Mouse (Mus musculus) MEL (cell line): ENCODE measurements around the gene Trpm8.

Source experiments
- CTCF ChIP-seq, 3 experiments: IDR thresholded peaks in 2 of 3; conservative IDR thresholded peaks in 1 of 3; 2 replicates each; pipeline ENCODE4 v1.5.1; 2011 to 2012; ENCODE audit warnings: low read length in 3 of 3, low read depth in 2 of 3, mild to moderate bottlenecking in 2 of 3, improper control_type of control experiment in 1 of 3, inconsistent platforms in 1 of 3, mixed read lengths in 1 of 3, moderate library complexity in 1 of 3; ENCODE audit not compliant: control insufficient read depth in 1 of 3, insufficient read depth in 1 of 3, poor library complexity in 1 of 3, severe bottlenecking in 1 of 3
- ELF1 ChIP-seq: IDR thresholded peaks from 2 replicates; pipeline ENCODE4 v1.6.1; 2014; ENCODE audit warnings: low read depth, mild to moderate bottlenecking, inconsistent platforms, low read length, improper control_type of control experiment, moderate library complexity
- EP300 ChIP-seq, 2 experiments: IDR thresholded peaks; 2 replicates each; pipeline ENCODE4 v1.6.1; 2011; ENCODE audit warnings: improper control_type of control experiment in 2 of 2, low read length in 2 of 2, low read depth in 1 of 2, mild to moderate bottlenecking in 1 of 2
- GATA1 ChIP-seq: IDR thresholded peaks from 2 replicates; pipeline ENCODE4 v1.6.1; 2011; ENCODE audit warnings: low read depth, low read length, improper control_type of control experiment
- MEF2A ChIP-seq: IDR thresholded peaks from 2 replicates; pipeline ENCODE4 v1.6.1; 2014; ENCODE audit warnings: low read depth, mild to moderate bottlenecking, inconsistent platforms, low read length, improper control_type of control experiment; ENCODE audit not compliant: poor library complexity, insufficient replicate concordance, severe bottlenecking; ENCODE audit errors: extremely low read depth
- NELFE ChIP-seq: IDR thresholded peaks from 2 replicates; pipeline ENCODE4 v1.6.1; 2011; ENCODE audit warnings: low read depth, low read length, improper control_type of control experiment
- POLR2A ChIP-seq, 2 experiments: IDR thresholded peaks; 2 replicates each; pipeline ENCODE4 v1.6.1; 2011 to 2012; ENCODE audit warnings: low read length in 2 of 2, mild to moderate bottlenecking in 2 of 2, control low read depth in 1 of 2, improper control_type of control experiment in 1 of 2, low read depth in 1 of 2, moderate library complexity in 1 of 2; ENCODE audit not compliant: control insufficient read depth in 1 of 2, insufficient read depth in 1 of 2, poor library complexity in 1 of 2
- POLR2AphosphoS2 ChIP-seq: IDR thresholded peaks from 2 replicates; pipeline ENCODE4 v1.6.1; 2011; ENCODE audit warnings: low read length, improper control_type of control experiment
- RAD21 ChIP-seq: IDR thresholded peaks from 2 replicates; pipeline ENCODE4 v1.6.1; 2011; ENCODE audit warnings: mild to moderate bottlenecking, low read depth, low read length, improper control_type of control experiment
- SMC3 ChIP-seq: IDR thresholded peaks from 2 replicates; pipeline ENCODE4 v1.6.1; 2011; ENCODE audit warnings: low read depth, low read length, improper control_type of control experiment
- TBP ChIP-seq: IDR thresholded peaks from 2 replicates; pipeline ENCODE4 v1.8.0; 2011; ENCODE audit warnings: low read depth, low read length, improper control_type of control experiment

- TF ChIP-seq MEF2A (no peak), TBP (no peak), NELFE (no peak), RAD21 (no peak), POLR2AphosphoS2 (no peak), POLR2A (IDR thresholded peaks at IDR 0.05; ENCODE audit: control insufficient read depth in 1 of 2, insufficient read depth in 1 of 2, low read depth in 1 of 2, low read length in 2 of 2, poor library complexity in 1 of 2) (no peak), EP300 (IDR thresholded peaks at IDR 0.05; ENCODE audit: low read depth in 1 of 2, low read length in 2 of 2) (no peak), CTCF (IDR thresholded peaks at IDR 0.05 in 2 of 3, conservative IDR thresholded peaks at IDR 0.05 in 1 of 3; ENCODE audit: control insufficient read depth in 1 of 3, insufficient read depth in 1 of 3, low read depth in 2 of 3, low read length in 3 of 3, poor library complexity in 1 of 3, severe bottlenecking in 1 of 3) (no peak), ELF1 (no peak), GATA1 (no peak), SMC3 (no peak)
Measured at GRCm38 (mm10) chr1:88366881-88367644, 89.6 kb downstream of the Trpm8 start.
